Mouse (Mus musculus) kidney, postnatal 36 days (tissue): ENCODE results near the gene Odf3b.

ENCODE experiments used
- DNase-seq, 2 experiments: peaks; one replicate each; pipeline ENCODE4 v3.0.0; 2021 to 2022; ENCODE audit warnings: mixed read lengths in 2 of 2

Gene Odf3b

GRCm38 (mm10) chr15:89334774-89335537 is 44.1 kb downstream of the Odf3b start:
- DNase-seq: peak; percentile 42 to 59

- DNase-seq: peak; percentile 80 to 91
Observed at GRCm38 (mm10) chr15:89334271-89334670, 44.8 kb downstream of the Odf3b start, which contains the start of gene Miox. Miox (plus strand) TSS chr15:89334398.
